Mouse (Mus musculus): ENCODE data around the gene Snx10. TPM values are rescaled to one million over a fixed set of nuclear protein-coding genes. Genes with fewer than 3 reads are reported as not detected.

Snx10 gene
- total RNA-seq, 1 experiment = 21.2 TPM

GRCm38 (mm10) chr6:51602341-51602740 is 78.6 kb downstream of the Snx10 start:
- H3K9me3 ChIP-seq (ENCODE audit: control insufficient read depth, insufficient read depth, low read depth, low read length) = no peaks in the 10 kb centered on the region
- no peak for DNase-seq (ENCODE audit: low read depth, low spot score)
- no peak overlapping the region for H3K27ac ChIP-seq (ENCODE audit: insufficient read depth, low read depth, low read length, poor library complexity, severe bottlenecking)
- TF ChIP-seq ZNF384 (IDR thresholded peaks at IDR 0.05; ENCODE audit: low read depth, low read length) (no peak), CHD2 (IDR thresholded peaks at IDR 0.05; ENCODE audit: low read depth, low read length) (no peak), HCFC1 (IDR thresholded peaks at IDR 0.05; ENCODE audit: borderline replicate concordance, insufficient read depth, low read length) (no peak), ZC3H11A (IDR thresholded peaks at IDR 0.05; ENCODE audit: borderline replicate concordance, low read depth, low read length) (no peak), MAFK (IDR thresholded peaks at IDR 0.05; ENCODE audit: insufficient read depth, low read depth, low read length) (no peak)
- peaks cover 0 to 2% of the 10 kb centered on the region in 2 experiments; a peak in 1 of 4 replicates for H3K4me1 ChIP-seq (ENCODE audit: control insufficient read depth in 2 of 2, insufficient read depth in 2 of 2, low read length in 2 of 2, poor library complexity in 1 of 2)
- no peak overlapping the region for H3K9ac ChIP-seq (ENCODE audit: insufficient read depth, low read depth, low read length, poor library complexity, severe bottlenecking)
- no peak overlapping the region for H3K4me3 ChIP-seq (ENCODE audit: insufficient read depth in 1 of 2, low read depth in 1 of 2, low read length in 2 of 2, poor library complexity in 1 of 2, severe bottlenecking in 1 of 2)
- no peaks in the 10 kb centered on the region for H3K36me3 ChIP-seq (ENCODE audit: control insufficient read depth, insufficient read depth, low read length, poor library complexity, severe bottlenecking)
- in situ Hi-C loops (cut with MboI; ENCODE audit: low sequenced_read_pairs in 2 of 2, unreplicated experiment in 2 of 2) = loop anchor here in 1 of 2 experiments (25.0 kb wide), 1 partner anchor 610 kb away; the partner anchor contains the start of genes Gm28308, Hoxa3, Hoxa5 and Hoxa6

- Histone ChIP-seq H3K4me3 (ENCODE audit: insufficient read depth in 1 of 2, low read depth in 1 of 2, low read length in 2 of 2, poor library complexity in 1 of 2, severe bottlenecking in 1 of 2) (no peak overlapping the region), H3K9me3 (ENCODE audit: control insufficient read depth, insufficient read depth, low read depth, low read length) (no peaks in the 10 kb centered on the region), H3K27ac (ENCODE audit: insufficient read depth, low read depth, low read length, poor library complexity, severe bottlenecking) (no peak overlapping the region), H3K9ac (ENCODE audit: insufficient read depth, low read depth, low read length, poor library complexity, severe bottlenecking) (no peak overlapping the region), H3K4me1 (ENCODE audit: control insufficient read depth in 2 of 2, insufficient read depth in 2 of 2, low read length in 2 of 2, poor library complexity in 1 of 2) (peaks cover 0 to 2% of the 10 kb centered on the region in 2 experiments; a peak in 1 of 4 replicates), H3K36me3 (ENCODE audit: control insufficient read depth, insufficient read depth, low read length, poor library complexity, severe bottlenecking) (no peaks in the 10 kb centered on the region)
- no peak for TF ChIP-seq ZNF384 (IDR thresholded peaks at IDR 0.05; ENCODE audit: low read depth, low read length)
- TF ChIP-seq CHD2 (IDR thresholded peaks at IDR 0.05; ENCODE audit: low read depth, low read length) = no peak
- no peak for TF ChIP-seq MAFK (IDR thresholded peaks at IDR 0.05; ENCODE audit: insufficient read depth, low read depth, low read length)
- no peak for TF ChIP-seq HCFC1 (IDR thresholded peaks at IDR 0.05; ENCODE audit: borderline replicate concordance, insufficient read depth, low read length)
- no peak for TF ChIP-seq ZC3H11A (IDR thresholded peaks at IDR 0.05; ENCODE audit: borderline replicate concordance, low read depth, low read length)
- in situ Hi-C loops (cut with MboI; ENCODE audit: low sequenced_read_pairs in 2 of 2, unreplicated experiment in 2 of 2) = loop anchor here in 1 of 2 experiments (25.0 kb wide), 1 partner anchor 609 kb away; the partner anchor contains the start of genes Gm28308, Hoxa3, Hoxa5 and Hoxa6
- DNase-seq (ENCODE audit: low read depth, low spot score) = no peak
These were observed 80.0 kb downstream of the Snx10 start for GRCm38 (mm10) chr6:51603691-51604090.

GRCm38 (mm10) chr6:51606245-51606644 is 82.5 kb downstream of the Snx10 start:
- Histone ChIP-seq H3K4me1 (ENCODE audit: control insufficient read depth in 2 of 2, insufficient read depth in 2 of 2, low read length in 2 of 2, poor library complexity in 1 of 2) (no peaks in the 10 kb centered on the region), H3K9ac (ENCODE audit: insufficient read depth, low read depth, low read length, poor library complexity, severe bottlenecking) (no peak overlapping the region), H3K36me3 (ENCODE audit: control insufficient read depth, insufficient read depth, low read length, poor library complexity, severe bottlenecking) (no peaks in the 10 kb centered on the region), H3K9me3 (ENCODE audit: control insufficient read depth, insufficient read depth, low read depth, low read length) (no peaks in the 10 kb centered on the region), H3K27ac (ENCODE audit: insufficient read depth, low read depth, low read length, poor library complexity, severe bottlenecking) (no peak overlapping the region), H3K4me3 (ENCODE audit: insufficient read depth in 1 of 2, low read depth in 1 of 2, low read length in 2 of 2, poor library complexity in 1 of 2, severe bottlenecking in 1 of 2) (no peak overlapping the region)
- TF ChIP-seq HCFC1 (IDR thresholded peaks at IDR 0.05; ENCODE audit: borderline replicate concordance, insufficient read depth, low read length) = no peak
- TF ChIP-seq MAFK (IDR thresholded peaks at IDR 0.05; ENCODE audit: insufficient read depth, low read depth, low read length) = no peak
- TF ChIP-seq ZC3H11A (IDR thresholded peaks at IDR 0.05; ENCODE audit: borderline replicate concordance, low read depth, low read length) = no peak
- no peak for TF ChIP-seq CHD2 (IDR thresholded peaks at IDR 0.05; ENCODE audit: low read depth, low read length)
- no peak for TF ChIP-seq ZNF384 (IDR thresholded peaks at IDR 0.05; ENCODE audit: low read depth, low read length)
- no peak for DNase-seq (ENCODE audit: low read depth, low spot score)
- in situ Hi-C loops (cut with MboI; ENCODE audit: low sequenced_read_pairs in 2 of 2, unreplicated experiment in 2 of 2) = loop anchor here in 1 of 2 experiments (25.0 kb wide), 1 partner anchor 606 kb away; the partner anchor contains the start of genes Gm28308, Hoxa3, Hoxa5 and Hoxa6

DNA sequence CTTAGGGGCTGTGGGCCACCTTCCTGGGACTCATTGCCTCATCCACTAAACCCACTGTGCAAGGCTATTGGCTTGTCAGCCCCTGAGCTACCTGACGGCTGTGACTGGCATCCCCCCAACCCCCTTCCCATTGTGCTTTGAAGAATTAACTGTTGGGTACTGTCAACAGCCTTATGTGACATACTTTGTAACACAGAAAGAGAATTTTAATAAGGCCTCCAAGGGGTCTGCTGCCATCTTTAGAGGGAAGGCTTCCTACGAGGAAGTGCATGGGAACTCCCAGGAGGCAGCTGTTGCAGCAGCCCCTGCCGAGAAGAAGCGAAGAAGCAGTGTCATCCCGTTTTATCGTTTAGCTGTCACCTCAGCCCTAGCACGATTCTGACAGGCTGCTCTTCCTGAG is 83.1 kb downstream of the Snx10 start:
- H3K9me3 ChIP-seq (ENCODE audit: control insufficient read depth, insufficient read depth, low read depth, low read length) = no peaks in the 10 kb centered on the region
- H3K4me3 ChIP-seq (ENCODE audit: insufficient read depth in 1 of 2, low read depth in 1 of 2, low read length in 2 of 2, poor library complexity in 1 of 2, severe bottlenecking in 1 of 2) = no peak overlapping the region
- in situ Hi-C loops (cut with MboI; ENCODE audit: low sequenced_read_pairs in 2 of 2, unreplicated experiment in 2 of 2) = loop anchor here in 1 of 2 experiments (25.0 kb wide), 1 partner anchor 605 kb away; the partner anchor contains the start of genes Gm28308, Hoxa3, Hoxa5 and Hoxa6
- H3K36me3 ChIP-seq (ENCODE audit: control insufficient read depth, insufficient read depth, low read length, poor library complexity, severe bottlenecking) = no peaks in the 10 kb centered on the region
- H3K9ac ChIP-seq (ENCODE audit: insufficient read depth, low read depth, low read length, poor library complexity, severe bottlenecking) = no peak overlapping the region
- H3K4me1 ChIP-seq (ENCODE audit: control insufficient read depth in 2 of 2, insufficient read depth in 2 of 2, low read length in 2 of 2, poor library complexity in 1 of 2) = no peaks in the 10 kb centered on the region
- no peak for TF ChIP-seq ZC3H11A (IDR thresholded peaks at IDR 0.05; ENCODE audit: borderline replicate concordance, low read depth, low read length)
- TF ChIP-seq ZNF384 (IDR thresholded peaks at IDR 0.05; ENCODE audit: low read depth, low read length) = no peak
- no peak for TF ChIP-seq MAFK (IDR thresholded peaks at IDR 0.05; ENCODE audit: insufficient read depth, low read depth, low read length)
- TF ChIP-seq HCFC1 (IDR thresholded peaks at IDR 0.05; ENCODE audit: borderline replicate concordance, insufficient read depth, low read length) = no peak
- no peak for TF ChIP-seq CHD2 (IDR thresholded peaks at IDR 0.05; ENCODE audit: low read depth, low read length)
- DNase-seq (ENCODE audit: low read depth, low spot score) = no peak
- H3K27ac ChIP-seq (ENCODE audit: insufficient read depth, low read depth, low read length, poor library complexity, severe bottlenecking) = no peak overlapping the region

All from ES-E14 (cell line).